Mouse (Mus musculus) heart, postnatal 10 days (tissue): ENCODE results near the gene Uchl1. TPM values are rescaled to one million over a fixed set of nuclear protein-coding genes. Genes with fewer than 3 reads are reported as not detected.

Experiments
- DNase-seq, 2 experiments: peaks; one replicate each; pipeline ENCODE4 v3.0.0; 2021
- intact Hi-C: fragments of 180-260 bp; cut with DNase I; formaldehyde crosslinking; loops from one replicate; pipeline ENCODE4 v1.15.1; 2025
- total RNA-seq, 2 experiments: library from RNA; stranded (reverse); gene quantifications; 2 replicates each; pipeline ENCODE4 v1.2.3; 2021

The Uchl1 gene
- 10 to 100 TPM; 19.6 to 21.5 TPM for total RNA-seq

- intact Hi-C loops, result no loop called here
- DNase-seq, result peak; percentile 66 to 72
Observed at GRCm38 (mm10) chr5:66675983-66676382, at the start of gene Uchl1. Uchl1 (plus strand) TSS chr5:66676091.

GRCm38 (mm10) chr5:66627805-66628204 is 48.1 kb upstream of the Uchl1 start:
- intact Hi-C loops, result no loop called here
- DNase-seq, result no peak

- no peak for DNase-seq
- intact Hi-C loops, result no loop called here
Observed at GRCm38 (mm10) chr5:66635459-66636079, 40.3 kb upstream of the Uchl1 start.

- intact Hi-C loops, result no loop called here
Observed at GRCm38 (mm10) chr5:66642156-66642555, 33.7 kb upstream of the Uchl1 start.

GRCm38 (mm10) chr5:66643260-66643659 is 32.6 kb upstream of the Uchl1 start:
- intact Hi-C loops, result no loop called here
- no peak for DNase-seq

More at GRCm38 (mm10) chr5:66642156-66642555, 33.7 kb upstream of the Uchl1 start:
- no peak for DNase-seq

- peak; percentile 13 to 31 for DNase-seq
- intact Hi-C loops, result no loop called here
Observed at GRCm38 (mm10) chr5:66647504-66647903, 28.4 kb upstream of the Uchl1 start.

- DNase-seq, result peak; percentile 58 to 61
- intact Hi-C loops, result no loop called here
Observed at GRCm38 (mm10) chr5:66654220-66654619, 21.7 kb upstream of the Uchl1 start.

- intact Hi-C loops, result no loop called here
Observed at GRCm38 (mm10) chr5:66675189-66675890, 551 bp upstream of the Uchl1 start.

GRCm38 (mm10) chr5:66676457-66677117 is 696 bp downstream of the Uchl1 start:
- intact Hi-C loops, result no loop called here
- peak; percentile 20 to 36 for DNase-seq

More at GRCm38 (mm10) chr5:66675189-66675890, 551 bp upstream of the Uchl1 start:
- no peak for DNase-seq

- DNase-seq, result no peak
- intact Hi-C loops, result no loop called here
Observed at GRCm38 (mm10) chr5:66677411-66678345, 1.8 kb downstream of the Uchl1 start.

GRCm38 (mm10) chr5:66679222-66679621 is 3.3 kb downstream of the Uchl1 start:
- DNase-seq, result peak; percentile 41 to 47

GRCm38 (mm10) chr5:66685930-66686329 is 10.0 kb downstream of the Uchl1 start:
- DNase-seq, result no peak
- intact Hi-C loops, result no loop called here

More at GRCm38 (mm10) chr5:66679222-66679621, 3.3 kb downstream of the Uchl1 start:
- intact Hi-C loops, result no loop called here

GRCm38 (mm10) chr5:66686863-66687262 is 11.0 kb downstream of the Uchl1 start:
- intact Hi-C loops, result no loop called here
- no peak for DNase-seq

GRCm38 (mm10) chr5:66687737-66688136 is 11.8 kb downstream of the Uchl1 start:
- no peak for DNase-seq
- intact Hi-C loops, result no loop called here

GRCm38 (mm10) chr5:66688286-66688685 is 12.4 kb downstream of the Uchl1 start:
- DNase-seq, result no peak
- intact Hi-C loops, result no loop called here

GRCm38 (mm10) chr5:66689796-66690195 is 13.9 kb downstream of the Uchl1 start:
- no peak for DNase-seq
- intact Hi-C loops, result no loop called here

- DNase-seq, result no peak
- intact Hi-C loops, result no loop called here
Observed at GRCm38 (mm10) chr5:66693231-66693630, 17.3 kb downstream of the Uchl1 start.

- peak; percentile 73 to 75 for DNase-seq
Observed at GRCm38 (mm10) chr5:66697119-66697518, 21.2 kb downstream of the Uchl1 start.

GRCm38 (mm10) chr5:66699911-66700310 is 24.0 kb downstream of the Uchl1 start:
- intact Hi-C loops, result loop anchor here (5.0 kb wide), 1 partner anchor 297 kb away; no protein-coding TSS in a partner anchor
- DNase-seq, result no peak

More at GRCm38 (mm10) chr5:66697119-66697518, 21.2 kb downstream of the Uchl1 start:
- intact Hi-C loops, result loop anchor here (1.0 to 5.0 kb wide), 3 partner anchors 300 to 536 kb away; no protein-coding TSS in a partner anchor

- DNase-seq, result no peak
- intact Hi-C loops, result no loop called here
Observed at GRCm38 (mm10) chr5:66701951-66702350, 26.1 kb downstream of the Uchl1 start.
